Mouse (Mus musculus): ENCODE results near the gene Syngr1.

DNA sequence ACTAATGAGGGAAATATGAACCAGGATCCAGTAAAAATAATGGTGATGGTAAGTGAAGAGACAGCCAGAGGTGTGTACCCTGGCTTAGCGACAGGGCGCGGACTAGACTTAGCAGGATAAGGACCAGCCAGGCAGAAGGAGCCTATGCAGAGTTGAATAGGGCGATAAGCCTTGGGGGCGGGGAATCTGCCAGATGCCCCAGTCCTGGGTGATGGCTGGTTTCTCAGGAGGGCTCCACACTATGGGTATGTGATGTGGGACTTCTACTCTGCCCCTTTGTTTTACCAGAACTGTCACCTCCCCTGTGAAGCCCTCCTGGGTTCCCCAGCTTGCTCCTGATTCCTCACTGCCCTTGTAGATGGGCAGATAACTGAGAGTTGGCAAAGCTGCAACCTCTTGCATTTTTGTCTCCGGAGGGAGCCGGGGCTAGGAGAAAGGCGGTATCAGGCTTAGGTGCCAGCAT lies 6.9 kb downstream of the Syngr1 start:
- TF ChIP-seq CTCF (IDR thresholded peaks at IDR 0.05; ENCODE audit: low read depth) (no peak), EP300 (IDR thresholded peaks at IDR 0.05; ENCODE audit: low read depth) (peak; percentile 83)

Data from liver, postnatal 0 days (tissue).